Mouse (Mus musculus) neural tube, embryonic 14.5 days (tissue): Measurements from ENCODE around the gene Zcchc13. TPM values are rescaled to one million over a fixed set of nuclear protein-coding genes. Genes with fewer than 3 reads are reported as not detected.
A peak's percentile ranks its signal among the peaks of the same experiment; 100 is the strongest.

Experiments used
- ATAC-seq: fragments of 200-750 bp; cut with Nextera tagmentation; 2 replicates; pipeline ENCODE4 v1.8.0; 2017; ENCODE audit warnings: low read depth, mild to moderate bottlenecking, moderate TSS enrichment, moderate library complexity
- H3K27ac ChIP-seq: fragments of 300-500 bp; sonication (generic); 2 replicates; pipeline ENCODE4 v1.5.1; 2014; ENCODE audit warnings: low read depth, mild to moderate bottlenecking, control low read depth, low read length, moderate library complexity, mixed read lengths
- H3K27me3 ChIP-seq: fragments of 300-500 bp; sonication (generic); 2 replicates; pipeline ENCODE4 v1.6.1; 2014; ENCODE audit warnings: low read length; ENCODE audit not compliant: control insufficient read depth, insufficient read depth
- H3K36me3 ChIP-seq: fragments of 300-500 bp; sonication (generic); 2 replicates; pipeline ENCODE4 v1.6.1; 2014; ENCODE audit warnings: low read length, mixed read lengths; ENCODE audit not compliant: control insufficient read depth, insufficient read depth
- H3K4me1 ChIP-seq: fragments of 300-500 bp; sonication (generic); 2 replicates; pipeline ENCODE4 v1.6.1; 2014; ENCODE audit warnings: low read length; ENCODE audit not compliant: control insufficient read depth, insufficient read depth
- H3K4me2 ChIP-seq: fragments of 300-500 bp; sonication (generic); 2 replicates; pipeline ENCODE4 v1.6.1; 2014; ENCODE audit warnings: mild to moderate bottlenecking, low read depth, low read length, control low read depth
- H3K4me3 ChIP-seq: fragments of 300-500 bp; sonication (generic); 2 replicates; pipeline ENCODE4 v1.5.1; 2014; ENCODE audit warnings: low read depth, low read length, control low read depth, mixed read lengths
- H3K9ac ChIP-seq: fragments of 300-500 bp; sonication (generic); replicated peaks from 2 replicates; pipeline ENCODE4 v1.6.1; 2014; ENCODE audit warnings: low read depth, mild to moderate bottlenecking, control low read depth, low read length, mixed read lengths
- H3K9me3 ChIP-seq: fragments of 300-500 bp; sonication (generic); 2 replicates; pipeline ENCODE4 v1.6.1; 2016; ENCODE audit warnings: low read length; ENCODE audit not compliant: control insufficient read depth
- WGBS: fragments of 180-500 bp; shearing (Covaris S2); extraction: QIAGEN DNeasy Blood & Tissue Kit; methylation state at CpG from one replicate; pipeline ENCODE4 v1.1.7; 2014; 5-methylcytosine and 5-hydroxymethylcytosine counted together
- polyA plus RNA-seq: library from polyadenylated mRNA; unstranded; fragments of >200 nt; fragmentation: Nextera tagmentation; extraction: Ambion mirVana; gene quantifications from 2 replicates; pipeline ENCODE4 v1.2.1, GENCODE M21; 2014

Zcchc13 gene
- polyA plus RNA-seq, 1 experiment from 2014 or later: not detected

DNA sequence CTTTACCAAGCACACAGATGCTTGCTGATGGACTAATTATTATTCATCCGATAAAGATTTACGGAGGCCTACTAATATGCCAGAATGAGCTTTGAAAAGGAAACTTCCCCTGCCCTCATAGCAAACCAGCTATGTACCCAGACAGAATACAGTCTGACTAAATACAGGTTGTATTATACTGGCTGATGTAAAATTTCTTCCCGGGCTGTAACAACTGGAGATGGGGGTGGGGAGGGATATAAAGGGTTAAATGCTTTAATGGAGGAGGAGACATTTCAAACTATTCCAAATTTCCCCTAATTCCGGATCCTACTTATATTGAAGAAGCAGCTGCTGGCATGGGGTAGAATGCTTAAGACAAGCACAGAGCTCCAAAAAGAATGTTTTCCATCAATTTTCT, 14.9 kb upstream of the Zcchc13 start:
- H3K9me3 ChIP-seq: no peaks in the 10 kb centered on the region
- peak overlapping the region; percentile 64; the same call in 1 of the 2 replicates for H3K4me2 ChIP-seq
- ATAC-seq: no peak
- no peak overlapping the region for H3K9ac ChIP-seq
- peaks cover 3% of the 10 kb centered on the region; the same call in 1 of the 2 replicates for H3K4me1 ChIP-seq
- no peaks in the 10 kb centered on the region for H3K36me3 ChIP-seq
- 68% methylated on average over 4 of the region's 4 CpGs for WGBS
- H3K27ac ChIP-seq: no peak overlapping the region
- H3K27me3 ChIP-seq: no peaks in the 10 kb centered on the region
- peak overlapping the region; percentile 42 for H3K4me3 ChIP-seq

DNA sequence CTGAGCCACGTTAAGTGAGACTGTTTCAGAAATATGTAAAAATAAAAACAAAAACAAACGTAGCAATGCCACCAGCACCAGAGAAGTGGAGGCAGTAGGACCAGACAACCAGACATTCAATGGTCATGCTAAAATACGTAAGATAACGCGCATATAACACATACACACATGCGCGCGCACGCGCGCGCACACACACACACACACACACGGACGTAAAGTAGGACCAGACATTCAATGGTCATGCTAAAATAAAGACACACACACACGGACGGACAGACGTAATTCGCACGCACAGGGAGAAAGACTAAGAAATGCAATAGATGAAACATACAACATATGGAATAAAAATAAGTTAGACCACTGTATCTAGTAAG, 14.2 kb upstream of the Zcchc13 start:
- peak overlapping the region; percentile 85; the same call in 1 of the 2 replicates for H3K27ac ChIP-seq
- peak overlapping the region; percentile 64 for H3K4me2 ChIP-seq
- WGBS: 42% methylated on average over 19 of the region's 19 CpGs
- ATAC-seq: peak; percentile 17; the same call in 1 of the 2 replicates
- peak overlapping the region; percentile 41 for H3K9ac ChIP-seq
- H3K4me3 ChIP-seq: peak overlapping the region; percentile 42
- no peaks in the 10 kb centered on the region for H3K36me3 ChIP-seq
- peaks cover 3% of the 10 kb centered on the region; the same call in 1 of the 2 replicates for H3K4me1 ChIP-seq
- H3K27me3 ChIP-seq: no peaks in the 10 kb centered on the region
- no peaks in the 10 kb centered on the region for H3K9me3 ChIP-seq

DNA sequence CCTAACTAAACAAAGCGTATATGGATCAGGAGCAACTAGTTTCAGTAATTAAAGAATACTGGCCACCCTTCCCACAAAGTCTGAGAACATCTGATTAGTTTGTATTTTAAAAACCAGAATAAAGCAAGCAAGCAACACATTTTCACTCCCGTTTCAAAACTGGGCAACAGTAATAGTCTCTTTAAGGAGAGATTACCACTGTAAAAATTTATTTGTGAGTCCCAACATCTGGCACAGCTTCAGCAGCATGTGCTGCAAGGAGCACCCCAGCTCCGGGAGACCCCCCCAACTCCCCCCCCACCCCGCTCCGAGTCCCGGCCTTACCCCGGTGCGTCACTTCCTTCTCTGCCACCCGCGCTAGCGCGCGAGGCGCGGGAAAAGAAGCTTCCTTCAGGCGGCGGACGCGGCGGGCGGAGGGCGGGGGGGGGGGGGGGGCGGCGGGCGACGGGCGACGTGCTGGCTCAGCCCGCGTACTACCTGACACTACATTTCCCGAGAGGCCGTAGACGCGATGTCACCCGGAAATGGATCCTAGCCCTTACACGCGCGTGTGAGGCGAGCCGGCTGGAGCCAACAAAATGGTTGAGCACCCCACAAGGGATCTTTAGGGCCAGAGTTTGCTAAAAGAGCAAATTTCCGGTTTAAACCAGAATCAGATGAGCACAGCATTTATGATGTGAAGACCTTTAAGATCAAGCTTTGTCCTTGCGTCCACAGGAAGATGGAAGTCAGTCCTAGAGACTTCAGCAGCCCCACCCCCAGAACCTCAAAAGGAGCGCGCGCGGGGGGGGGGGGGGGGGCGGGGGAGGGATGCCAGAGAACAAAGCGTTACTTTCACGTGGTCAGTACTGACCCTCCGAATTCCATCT, 13.6 kb upstream of the Zcchc13 start:
- H3K4me3 ChIP-seq: peak overlapping the region; percentile 42
- peak overlapping the region; percentile 64 for H3K4me2 ChIP-seq
- ATAC-seq: peak; percentile 97
- no peaks in the 10 kb centered on the region for H3K36me3 ChIP-seq
- H3K27ac ChIP-seq: peak overlapping the region; percentile 85
- 2% methylated on average over 36 of the region's 50 CpGs for WGBS
- peak overlapping the region; percentile 41 for H3K9ac ChIP-seq
- H3K4me1 ChIP-seq: peaks cover 3% of the 10 kb centered on the region; the same call in 1 of the 2 replicates
- H3K9me3 ChIP-seq: no peaks in the 10 kb centered on the region
- H3K27me3 ChIP-seq: no peaks in the 10 kb centered on the region

DNA sequence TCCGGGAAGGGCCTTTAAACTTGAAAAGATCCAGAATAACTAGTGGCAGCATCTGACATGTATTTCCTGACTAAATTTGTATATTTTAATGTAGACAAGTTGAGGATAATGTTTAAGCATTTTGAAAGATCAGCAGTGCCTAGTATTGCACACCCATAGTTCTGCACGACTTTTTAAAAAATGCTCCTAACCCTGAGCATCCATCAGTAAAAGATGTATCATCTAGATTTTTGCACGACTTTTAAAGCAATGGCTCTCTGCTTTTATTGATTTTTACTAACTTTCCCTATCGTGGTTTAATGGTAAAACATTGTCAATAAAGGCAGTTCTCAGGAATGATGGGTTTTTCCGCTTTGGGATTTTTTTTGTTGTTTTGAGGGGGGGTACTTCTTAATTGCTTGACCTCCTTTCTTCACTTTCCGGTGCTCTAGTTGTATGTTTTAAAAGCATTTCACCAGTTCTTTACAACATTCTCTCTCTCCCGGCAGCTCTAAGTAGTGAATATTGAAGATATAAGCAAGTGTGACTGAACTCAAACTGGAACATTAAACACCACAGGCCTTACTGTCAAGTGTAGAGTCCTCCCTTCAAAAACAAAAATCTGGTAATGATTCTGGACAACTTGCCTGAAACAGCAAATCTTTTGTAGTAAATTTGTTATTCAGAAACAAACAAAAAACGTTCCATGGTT, 12.8 kb upstream of the Zcchc13 start:
- H3K9me3 ChIP-seq: no peaks in the 10 kb centered on the region
- H3K4me2 ChIP-seq: peak overlapping the region; percentile 64
- H3K36me3 ChIP-seq: no peaks in the 10 kb centered on the region
- no peaks in the 10 kb centered on the region for H3K27me3 ChIP-seq
- H3K27ac ChIP-seq: peak overlapping the region; percentile 85
- H3K4me3 ChIP-seq: peak overlapping the region; percentile 42
- peak overlapping the region; percentile 41 for H3K9ac ChIP-seq
- ATAC-seq: no peak
- peaks cover 3% of the 10 kb centered on the region; the same call in 1 of the 2 replicates for H3K4me1 ChIP-seq
- WGBS: 22% methylated on average over 8 of the region's 8 CpGs

DNA sequence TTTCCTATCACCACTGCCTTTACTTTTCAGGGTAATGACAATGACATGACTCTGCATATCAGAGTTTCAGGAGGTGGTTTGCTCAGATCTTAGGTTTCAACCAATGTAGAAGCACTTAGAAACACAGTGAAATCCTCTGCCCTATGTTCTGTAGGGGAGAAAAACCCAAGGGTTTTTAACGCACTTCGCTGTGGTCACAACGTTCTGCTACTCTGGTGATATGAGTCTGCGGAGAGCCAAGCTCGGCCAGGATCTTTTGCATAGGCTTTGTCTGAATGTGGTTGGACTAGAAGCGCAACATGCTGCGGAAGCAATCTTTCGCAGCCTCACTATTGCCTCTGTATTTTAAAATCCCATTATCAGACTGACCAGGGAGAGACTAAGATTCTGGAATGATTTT, 8.6 kb upstream of the Zcchc13 start:
- H3K27ac ChIP-seq: peak overlapping the region; percentile 87
- H3K4me3 ChIP-seq: peak overlapping the region; percentile 43
- 5% methylated on average over 8 of the region's 8 CpGs for WGBS
- no peaks in the 10 kb centered on the region for H3K9me3 ChIP-seq
- no peaks in the 10 kb centered on the region for H3K27me3 ChIP-seq
- peak overlapping the region; percentile 62 for H3K9ac ChIP-seq
- ATAC-seq: peak; percentile 16
- H3K4me2 ChIP-seq: peak overlapping the region; percentile 74
- H3K4me1 ChIP-seq: no peaks in the 10 kb centered on the region
- H3K36me3 ChIP-seq: no peaks in the 10 kb centered on the region

DNA sequence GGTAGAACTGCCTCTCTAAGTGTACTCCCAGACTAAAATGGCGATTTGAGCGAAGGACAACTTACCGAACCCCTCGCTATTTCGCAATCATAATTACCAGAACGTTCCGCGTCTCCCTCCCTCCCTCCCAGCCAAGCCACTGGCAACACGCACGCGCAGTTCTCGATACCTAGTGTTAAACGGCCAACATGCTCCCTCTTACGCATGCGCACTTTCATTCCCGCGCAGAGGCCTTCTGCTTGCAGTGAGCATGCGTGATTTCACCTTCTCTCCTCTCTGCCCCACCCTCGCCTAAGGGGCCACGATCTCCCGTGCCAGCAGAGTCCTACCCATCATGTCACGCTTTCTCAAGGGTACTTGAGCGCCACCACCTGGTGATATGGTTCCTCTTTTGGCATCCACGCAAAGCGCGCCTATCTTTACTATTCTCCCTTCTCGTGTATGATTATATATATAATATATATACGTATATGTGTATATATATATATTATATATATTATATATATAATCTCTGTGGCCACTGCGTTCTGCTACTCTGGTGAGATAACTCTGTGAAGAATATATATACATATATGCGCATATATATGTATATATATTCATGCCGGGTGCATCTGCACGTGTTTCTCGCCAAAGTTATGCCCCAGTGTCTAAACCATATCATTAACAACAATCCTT, 8.0 kb upstream of the Zcchc13 start:
- Histone ChIP-seq H3K4me2 (peak overlapping the region; percentile 74), H3K36me3 (no peaks in the 10 kb centered on the region), H3K4me3 (peak overlapping the region; percentile 43), H3K27me3 (no peaks in the 10 kb centered on the region), H3K9me3 (no peaks in the 10 kb centered on the region), H3K4me1 (no peaks in the 10 kb centered on the region), H3K27ac (peak overlapping the region; percentile 87), H3K9ac (peak overlapping the region; percentile 62)
- WGBS: 1% methylated on average over 33 of the region's 33 CpGs
- ATAC-seq: peak; percentile 95

DNA sequence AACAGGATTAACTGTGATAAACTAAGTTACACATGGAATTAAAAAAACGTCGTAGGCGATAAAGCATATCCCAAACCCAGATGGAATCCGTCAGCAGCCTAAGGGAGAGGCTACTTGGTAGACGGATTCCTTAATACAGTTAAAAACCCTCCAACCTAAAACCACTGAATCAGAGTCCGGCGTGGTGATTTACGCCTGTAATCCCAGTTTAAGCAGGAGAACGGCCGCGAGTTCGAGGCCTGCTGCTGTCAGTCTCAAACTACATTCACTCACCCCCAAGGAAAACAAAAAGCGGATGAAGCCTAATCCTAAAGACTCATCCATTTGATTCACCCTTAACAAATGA, 7.5 kb upstream of the Zcchc13 start:
- ATAC-seq: peak; percentile 3; the same call in 1 of the 2 replicates
- H3K27ac ChIP-seq: no peak overlapping the region
- H3K4me3 ChIP-seq: peak overlapping the region; percentile 40
- H3K4me1 ChIP-seq: no peaks in the 10 kb centered on the region
- H3K36me3 ChIP-seq: no peaks in the 10 kb centered on the region
- H3K9me3 ChIP-seq: no peaks in the 10 kb centered on the region
- H3K27me3 ChIP-seq: no peaks in the 10 kb centered on the region
- H3K9ac ChIP-seq: no peak overlapping the region
- H3K4me2 ChIP-seq: peak overlapping the region; percentile 43
- WGBS: 5% methylated on average over 13 of the region's 13 CpGs

DNA sequence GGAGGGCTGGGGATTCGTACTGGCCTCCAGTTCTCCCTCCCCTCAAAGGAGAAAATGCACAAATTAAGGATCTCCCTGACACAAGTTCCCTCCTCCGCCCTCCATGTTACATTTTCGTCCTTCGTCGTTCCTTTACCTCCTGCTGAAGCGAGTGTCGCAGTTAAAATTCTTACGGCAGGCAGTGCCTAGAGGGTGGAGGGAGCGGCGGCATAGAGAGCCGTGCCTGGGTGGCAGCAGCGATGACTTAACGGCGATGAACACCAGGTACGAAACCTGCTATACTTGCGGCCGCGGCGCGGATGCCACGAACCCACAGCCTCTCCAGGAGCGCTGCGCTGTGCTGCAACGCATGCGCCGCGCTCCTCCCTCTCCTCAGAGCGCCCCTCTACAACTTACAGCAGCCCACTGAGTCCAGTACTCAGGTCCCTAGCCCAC, 7.0 kb upstream of the Zcchc13 start:
- Histone ChIP-seq H3K36me3 (no peaks in the 10 kb centered on the region), H3K27me3 (no peaks in the 10 kb centered on the region), H3K27ac (peak overlapping the region; percentile 30; the same call in 1 of the 2 replicates), H3K9me3 (no peaks in the 10 kb centered on the region), H3K4me3 (peak overlapping the region; percentile 40), H3K4me1 (no peaks in the 10 kb centered on the region), H3K4me2 (peak overlapping the region; percentile 43), H3K9ac (peak overlapping the region; percentile 52)
- peak; percentile 50; the same call in 1 of the 2 replicates for ATAC-seq
- WGBS: under 1% methylated on average over 28 of the region's 28 CpGs
